Mouse (Mus musculus) cerebellum, adult 2 months (tissue): ENCODE measurements around the gene Abca4.

Experiments used
- CTCF ChIP-seq: fragments of 200-500 bp; IDR thresholded peaks from 2 replicates; pipeline ENCODE4 v1.5.1; 2011; ENCODE audit warnings: low read depth, mild to moderate bottlenecking, control low read depth, low read length, moderate library complexity, borderline replicate concordance; ENCODE audit not compliant: insufficient read depth
- POLR2A ChIP-seq: fragments of 200-500 bp; IDR thresholded peaks from 2 replicates; pipeline ENCODE4 v1.6.1; 2011; ENCODE audit warnings: low read length, control low read depth, borderline replicate concordance; ENCODE audit not compliant: insufficient read depth

DNA sequence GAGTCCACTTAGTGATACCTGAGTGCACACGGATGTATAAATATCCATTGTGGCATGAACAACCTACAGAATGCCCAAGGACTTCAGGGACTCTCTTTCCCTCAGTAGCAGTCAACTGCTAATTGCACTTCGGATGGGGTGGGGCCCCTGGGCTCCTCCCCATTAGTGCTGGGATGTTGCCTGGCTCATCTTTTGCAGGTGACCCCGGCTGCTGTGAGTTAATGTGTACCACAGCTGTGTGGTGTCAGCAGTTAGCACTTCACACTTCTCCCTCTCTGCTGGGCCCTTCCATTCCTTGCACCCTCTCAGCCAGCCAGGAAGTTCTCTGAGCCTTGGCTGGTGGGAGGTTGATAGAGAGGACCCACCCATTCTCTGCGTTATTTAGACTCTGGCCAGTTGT is 65.2 kb downstream of the Abca4 start:
- no peak for TF ChIP-seq POLR2A
- TF ChIP-seq CTCF = no peak
